Mouse (Mus musculus): ENCODE results near the gene Adgrf1. TPM values are rescaled to one million over a fixed set of nuclear protein-coding genes. Genes with fewer than 3 reads are reported as not detected.

The Adgrf1 gene
- total RNA-seq, 4 experiments from 2014 or later, result not detected

DNA sequence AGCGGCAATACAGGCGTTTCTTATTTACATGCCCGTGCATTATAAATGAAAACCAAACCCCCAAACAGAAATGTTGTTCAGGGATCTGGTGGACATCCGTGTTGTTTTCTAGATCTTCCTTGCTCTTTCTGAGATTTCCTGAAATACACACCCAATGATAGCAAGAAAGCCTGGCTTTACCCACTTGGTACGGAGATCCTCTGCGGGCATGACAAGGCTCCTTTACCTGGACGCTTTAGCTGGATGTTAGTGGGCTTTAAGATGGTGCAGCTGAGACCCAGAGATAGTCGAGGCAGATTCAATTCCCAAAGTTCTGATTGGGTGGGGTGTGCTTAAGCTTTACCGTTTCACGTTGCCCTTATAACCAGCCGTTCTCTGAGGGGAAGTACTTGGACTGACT is 90.9 kb downstream of the Adgrf1 start:
- no peak for DNase-seq (ENCODE audit: low spot score in 2 of 2)

DNA sequence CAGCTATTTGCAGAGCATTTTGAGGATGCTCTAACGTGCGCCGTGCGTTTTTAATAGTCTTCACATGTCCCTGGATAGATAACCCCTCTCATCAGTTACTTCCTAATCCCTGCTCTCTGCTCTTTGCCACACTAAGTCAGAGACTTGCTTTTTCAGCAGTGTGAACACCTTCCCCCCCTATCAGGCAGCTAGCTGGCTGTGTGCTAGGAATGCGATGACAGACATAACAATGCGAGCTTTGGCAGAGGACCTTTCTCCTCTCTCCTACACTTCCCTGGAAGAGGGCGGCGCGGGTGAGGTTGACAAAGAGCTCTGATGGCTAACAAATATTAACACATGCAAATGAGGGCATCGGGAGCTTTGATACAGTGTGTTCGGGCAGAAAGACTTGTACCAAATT is 92.2 kb downstream of the Adgrf1 start:
- DNase-seq (ENCODE audit: low spot score in 2 of 2), result no peak

DNA sequence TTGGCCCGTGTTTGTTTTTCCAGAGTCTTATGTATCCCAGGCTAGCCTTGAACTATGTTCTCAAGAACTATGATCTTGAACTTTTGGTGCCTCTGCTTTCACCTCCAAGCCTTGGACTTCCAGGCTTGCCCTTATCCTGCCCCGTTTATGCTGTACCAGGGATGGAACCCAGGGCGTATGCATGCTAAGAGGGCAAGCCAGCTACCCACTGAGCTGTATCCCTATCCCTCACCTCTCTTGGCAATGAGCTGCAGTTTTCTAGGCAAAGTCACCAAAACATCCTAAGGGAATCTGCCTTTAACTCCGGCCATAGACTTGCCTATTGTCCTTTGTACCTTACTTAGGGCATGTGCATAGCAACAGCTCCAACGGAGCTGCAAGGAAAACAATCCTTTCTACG is 92.8 kb downstream of the Adgrf1 start:
- no peak for DNase-seq (ENCODE audit: low spot score in 2 of 2)

DNA sequence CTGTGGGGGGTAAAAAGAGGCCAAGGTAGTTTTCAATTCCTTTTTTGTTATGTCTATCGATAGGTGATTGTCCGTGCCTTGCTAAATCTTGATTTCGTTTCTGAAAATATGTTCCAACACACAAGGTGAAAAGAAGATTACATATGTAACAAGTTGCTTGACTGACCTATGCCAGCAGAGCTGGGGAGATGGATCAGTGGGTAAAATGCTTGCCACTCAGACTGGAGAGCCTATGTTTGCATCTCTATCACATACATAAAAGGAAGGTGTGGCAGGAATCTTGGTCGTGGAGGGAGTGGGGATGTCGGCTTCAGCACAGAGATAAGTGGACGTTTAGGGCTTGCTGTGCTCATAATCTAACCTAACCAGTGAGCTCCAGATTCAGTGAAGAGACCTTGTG is 93.8 kb downstream of the Adgrf1 start:
- no peak for DNase-seq (ENCODE audit: low spot score in 2 of 2)

DNA sequence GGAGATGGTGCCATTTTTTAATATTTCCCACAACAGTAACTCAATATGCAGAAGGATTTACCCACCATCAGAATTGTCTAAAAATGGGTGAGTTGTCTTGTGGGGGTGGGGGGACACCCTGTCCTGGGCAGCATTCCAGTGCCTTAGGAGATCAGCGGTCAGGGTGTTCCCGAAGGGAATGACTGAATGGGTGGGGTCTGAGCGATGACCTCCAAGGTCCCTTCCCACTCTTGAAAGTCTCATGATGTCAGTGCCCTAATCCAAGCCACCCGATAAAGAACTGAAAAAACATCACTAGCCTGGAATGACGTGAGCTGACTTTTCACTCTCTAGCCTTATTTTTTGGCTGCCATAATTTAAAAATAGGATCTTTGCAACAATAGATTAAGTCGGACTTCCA is 95.2 kb downstream of the Adgrf1 start:
- DNase-seq (ENCODE audit: low spot score in 2 of 2), result no peak

DNA sequence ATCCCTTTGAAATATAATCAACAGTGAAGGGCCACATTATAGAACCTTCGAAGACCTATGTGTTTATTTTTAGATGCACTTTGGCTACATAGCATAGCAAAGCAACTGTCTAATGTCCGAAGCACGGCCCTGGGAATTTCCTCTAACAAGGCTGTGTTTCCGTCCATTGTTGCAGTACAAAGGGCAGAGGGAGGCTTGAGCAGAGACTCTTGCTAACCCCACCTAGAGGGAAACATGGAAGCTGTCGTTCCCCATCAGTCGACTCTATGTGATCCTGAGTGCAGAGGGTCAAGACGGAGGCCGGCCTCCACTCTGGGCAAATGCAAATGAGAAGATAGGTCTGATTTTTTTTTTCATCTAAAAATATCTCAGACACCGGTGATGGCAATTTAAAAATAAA is 96.4 kb downstream of the Adgrf1 start:
- no peak for DNase-seq (ENCODE audit: low spot score in 2 of 2)

DNA sequence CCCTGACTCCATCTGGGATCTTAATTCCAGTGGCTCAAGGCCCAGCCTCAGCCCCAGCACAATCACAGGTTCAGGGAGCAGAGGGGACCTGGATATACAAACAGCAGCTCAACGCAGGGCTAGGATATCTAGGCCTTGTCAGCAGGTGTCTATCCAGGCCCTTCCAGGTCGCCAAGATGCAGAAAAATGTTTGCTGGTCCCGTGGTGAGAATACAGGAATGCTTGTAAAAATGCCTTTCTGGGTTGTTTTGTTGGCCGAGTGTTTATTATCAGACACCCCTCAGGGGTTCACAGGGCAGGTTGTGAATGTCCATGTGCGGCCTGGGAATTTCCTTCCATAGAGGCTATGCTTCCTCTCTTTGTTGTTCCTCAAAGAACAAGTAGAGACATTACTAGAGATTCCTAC is 98.0 kb downstream of the Adgrf1 start:
- no peak for DNase-seq (ENCODE audit: low spot score in 2 of 2)

DNA sequence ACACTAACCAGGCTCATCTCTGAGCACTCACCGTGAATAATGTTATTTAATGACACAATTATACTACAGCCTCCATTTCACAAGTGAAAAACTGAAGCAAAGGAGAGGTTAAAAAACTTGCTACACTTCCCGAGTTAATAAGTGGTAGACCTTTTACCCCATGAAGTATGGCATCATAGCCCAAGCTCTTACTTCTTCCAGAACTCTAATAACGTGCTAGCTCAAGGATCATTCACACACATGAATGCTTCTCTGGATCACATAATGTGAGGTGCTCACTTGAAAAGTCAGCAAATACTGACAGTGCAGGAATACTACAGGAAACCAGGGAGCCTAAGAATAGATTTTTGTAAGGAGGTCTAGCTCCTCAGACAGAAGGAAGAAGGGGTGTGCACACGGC is 102.5 kb downstream of the Adgrf1 start:
- no peak for DNase-seq (ENCODE audit: low spot score in 2 of 2)

DNA sequence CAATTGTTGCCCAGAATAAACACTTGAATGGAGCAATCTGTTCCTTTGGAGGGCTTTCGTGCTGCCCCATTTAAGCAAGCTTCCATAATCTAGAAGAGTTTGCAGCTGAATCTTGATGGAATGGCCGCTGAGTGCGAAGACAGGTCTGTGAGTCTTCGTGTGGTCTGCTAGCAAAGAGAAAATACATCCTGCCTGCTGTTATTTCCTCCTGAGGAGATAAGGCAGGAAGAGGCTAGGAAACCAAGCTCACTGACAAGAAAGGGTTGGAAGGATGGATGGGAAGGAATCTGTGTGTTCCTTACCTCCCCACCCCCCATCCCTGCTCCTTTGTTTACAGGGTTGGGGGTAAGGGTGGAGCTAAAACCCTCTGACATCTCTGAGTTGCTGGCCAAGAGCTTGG is 103.9 kb downstream of the Adgrf1 start:
- DNase-seq (ENCODE audit: low spot score in 2 of 2), result no peak

Other genes starting within 250 kb of the Adgrf1 start
- 10 to 100 TPM; 32.6 to 36.4 (median 34.1) TPM for gene Adgrf5, start 90.1 kb downstream of the Adgrf1 start, total RNA-seq (2022)
- not detected for gene Mep1a, start 232.5 kb downstream of the Adgrf1 start, total RNA-seq (2022)